Mouse (Mus musculus) C2C12 (cell line): Measurements from ENCODE around the gene Prm2. TPM values are rescaled to one million over a fixed set of nuclear protein-coding genes. Genes with fewer than 3 reads are reported as not detected.
"Not testable (repeated sequence)": the region's sequence is repeated elsewhere in the genome, so short reads cannot be mapped to it uniquely, and the experiment has no call there.

Source experiments
- H3K27me3 ChIP-seq: one replicate; pipeline ENCODE4 v1.6.1; 2011; ENCODE audit not compliant: control insufficient read depth, insufficient read depth, insufficient read length
- H3K36me3 ChIP-seq: one replicate; pipeline ENCODE4 v1.6.1; 2011; ENCODE audit not compliant: control insufficient read depth, insufficient read depth
- H3K4me3 ChIP-seq: one replicate; pipeline ENCODE4 v1.5.1; 2011; ENCODE audit warnings: mild to moderate bottlenecking, control low read depth; ENCODE audit not compliant: poor library complexity, insufficient read depth, severe bottlenecking
- H3K79me2 ChIP-seq: one replicate; pipeline ENCODE4 v1.6.1; 2011; ENCODE audit not compliant: control insufficient read depth, insufficient read depth
- H3K79me3 ChIP-seq: one replicate; pipeline ENCODE4 v1.6.1; 2011; ENCODE audit warnings: low read depth, control low read depth
- H3ac ChIP-seq: one replicate; pipeline ENCODE3; 2011; ENCODE audit warnings: low read depth; ENCODE audit not compliant: control insufficient read depth, insufficient read length
- CEBPB ChIP-seq: IDR thresholded peaks from one replicate; pipeline ENCODE4 v1.6.1; 2011; ENCODE audit warnings: low read depth, mild to moderate bottlenecking, control low read depth, moderate library complexity
- CTCF ChIP-seq: IDR thresholded peaks from one replicate; pipeline ENCODE4 v1.5.1; 2011; ENCODE audit not compliant: control insufficient read depth, insufficient read depth, insufficient read length
- FOSL1 ChIP-seq: IDR thresholded peaks from one replicate; pipeline ENCODE4 v1.8.0; 2011; ENCODE audit warnings: mild to moderate bottlenecking, low read length; ENCODE audit not compliant: poor library complexity, insufficient read depth, severe bottlenecking
- MAX ChIP-seq: IDR thresholded peaks from one replicate; pipeline ENCODE4 v1.6.1; 2011; ENCODE audit warnings: mild to moderate bottlenecking, control low read depth
- MYOD1 ChIP-seq: IDR thresholded peaks from one replicate; pipeline ENCODE4 v1.6.1; 2011; ENCODE audit warnings: low read depth; ENCODE audit not compliant: control insufficient read depth, insufficient read length
- MYOG ChIP-seq: IDR thresholded peaks from one replicate; pipeline ENCODE4 v1.6.1; 2011; ENCODE audit not compliant: control insufficient read depth, insufficient read length; ENCODE audit errors: extremely low read depth
- USF1 ChIP-seq: IDR thresholded peaks from one replicate; pipeline ENCODE4 v1.6.1; 2011; ENCODE audit warnings: low read depth, mild to moderate bottlenecking, control low read depth, moderate library complexity
- polyA plus RNA-seq: library from polyadenylated mRNA; unstranded; fragments of >200 nt; fragmentation: generic; extraction: Trizol; gene quantifications from one replicate; pipeline ENCODE4 v1.2.1, GENCODE M21; 2012; ENCODE audit warnings: missing spikeins

The Prm2 gene
- polyA plus RNA-seq, 1 experiment = not detected

- TF ChIP-seq USF1 (no peak), MYOG (no peak), MAX (no peak), FOSL1 (no peak), MYOD1 (no peak), CEBPB (no peak), CTCF (no peak)
- peaks cover 38% of the 10 kb centered on the region for H3K27me3 ChIP-seq
- H3K79me2 ChIP-seq = no peaks in the 10 kb centered on the region
- no peak overlapping the region for H3ac ChIP-seq
- H3K79me3 ChIP-seq = no peaks in the 10 kb centered on the region
- no peak overlapping the region for H3K4me3 ChIP-seq
- H3K36me3 ChIP-seq = no peaks in the 10 kb centered on the region
These were observed 14.4 kb upstream of the Prm2 start for GRCm38 (mm10) chr16:10810376-10810775.

- no peaks in the 10 kb centered on the region for H3K79me2 ChIP-seq
- H3K79me3 ChIP-seq = no peaks in the 10 kb centered on the region
- no peak within 1 kb of the TSS for H3ac ChIP-seq
- H3K27me3 ChIP-seq = peaks cover 38% of the 10 kb centered on the region
- no peaks in the 10 kb centered on the region for H3K36me3 ChIP-seq
- TF ChIP-seq USF1 (no peak), FOSL1 (no peak), CEBPB (no peak), CTCF (no peak), MYOG (no peak), MYOD1 (no peak), MAX (no peak)
- H3K4me3 ChIP-seq = no peak within 1 kb of the TSS
These were observed 10.0 kb upstream of the Prm2 start, which contains the start of gene Prm1 for GRCm38 (mm10) chr16:10805789-10806527. Gene Prm1, minus strand, starts transcription at chr16:10805839.

GRCm38 (mm10) chr16:10802420-10802819 lies 6.5 kb upstream of the Prm2 start:
- H3K4me3 ChIP-seq, H3K36me3 ChIP-seq, H3ac ChIP-seq, H3K79me3 ChIP-seq, H3K79me2 ChIP-seq: not testable (repeated sequence)
- H3K27me3 ChIP-seq = peaks cover 17% of the 10 kb centered on the region

- H3K36me3 ChIP-seq = no peaks in the 10 kb centered on the region
- H3ac ChIP-seq = no peak within 1 kb of the TSS
- TF ChIP-seq MYOG (no peak), FOSL1 (no peak), USF1 (no peak), CEBPB (no peak), MYOD1 (no peak), MAX (no peak), CTCF (no peak)
- H3K79me3 ChIP-seq = no peaks in the 10 kb centered on the region
- no peak within 1 kb of the TSS for H3K4me3 ChIP-seq
- H3K79me2 ChIP-seq = no peaks in the 10 kb centered on the region
- H3K27me3 ChIP-seq = no peaks in the 10 kb centered on the region
These were observed 5.2 kb downstream of the Prm2 start, which contains the start of gene Prm3 for GRCm38 (mm10) chr16:10790702-10791101. Gene Prm3, minus strand, starts transcription at chr16:10790914.

- H3K79me2 ChIP-seq = peaks cover 9% of the 10 kb centered on the region
- no peaks in the 10 kb centered on the region for H3K27me3 ChIP-seq
- H3K36me3 ChIP-seq = no peaks in the 10 kb centered on the region
- no peak overlapping the region for H3K4me3 ChIP-seq
- no peak overlapping the region for H3ac ChIP-seq
- peaks cover 5% of the 10 kb centered on the region for H3K79me3 ChIP-seq
- TF ChIP-seq MYOD1 (no peak), MYOG (no peak), FOSL1 (no peak), USF1 (no peak), CEBPB (no peak), MAX (no peak)
These were observed 7.1 kb downstream of the Prm2 start for GRCm38 (mm10) chr16:10788866-10789265.

- no peaks in the 10 kb centered on the region for H3K36me3 ChIP-seq
- peaks cover 10% of the 10 kb centered on the region for H3K79me3 ChIP-seq
- no peak for TF ChIP-seq CEBPB
- no peak for TF ChIP-seq FOSL1
- H3K4me3 ChIP-seq = no peak within 1 kb of the TSS
- peaks cover 15% of the 10 kb centered on the region for H3K79me2 ChIP-seq
- no peak within 1 kb of the TSS for H3ac ChIP-seq
- no peaks in the 10 kb centered on the region for H3K27me3 ChIP-seq
These were observed 7.7 kb downstream of the Prm2 start, which contains the start of gene Tnp2 for GRCm38 (mm10) chr16:10788271-10788670. Gene Tnp2, minus strand, starts transcription at chr16:10788660.
